ENCODE assay signal across 9 mouse cellular contexts in genomic region chr4:95303337-95303736, GRCm38 (mm10).
DNase-seq lines count a peak whose midpoint lies in the region; ATAC-seq and TF ChIP-seq lines count a peak whose summit lies in the region.
"Had no signal": no experiment of that assay in that cellular context is flagged by ENCODE, and none has a peak within 500 bp of the region (broad histone marks: within the 10 kb centered on the region; RNA-seq: fewer than 3 reads in every experiment).

No protein-coding gene starts in this region.

- H3K9ac ChIP-seq in forebrain, embryonic 15.5 days (replicated peaks) = no peak overlapping the region
- no peak overlapping the region for H3K9ac ChIP-seq in hindbrain, embryonic 11.5 days (ENCODE audit: low read depth, low read length)
- H3K9ac ChIP-seq: midbrain, embryonic 12.5 days had no signal

- H3K9me3 ChIP-seq in forebrain, embryonic 10.5 days = no peaks in the 10 kb centered on the region
- H3K9me3 ChIP-seq in forebrain, embryonic 15.5 days = no peaks in the 10 kb centered on the region
- H3K9me3 ChIP-seq in hindbrain, embryonic 11.5 days (ENCODE audit: control insufficient read depth, low read length) = no peaks in the 10 kb centered on the region
- H3K9me3 ChIP-seq: midbrain, embryonic 12.5 days had no signal

- H3K36me3 ChIP-seq in forebrain, embryonic 10.5 days (replicated peaks) = no peaks in the 10 kb centered on the region
- no peaks in the 10 kb centered on the region for H3K36me3 ChIP-seq in forebrain, embryonic 15.5 days
- H3K36me3 ChIP-seq in hindbrain, embryonic 11.5 days (ENCODE audit: control insufficient read depth, insufficient read depth, low read length) = no peaks in the 10 kb centered on the region
- H3K36me3 ChIP-seq: midbrain, embryonic 12.5 days had no signal

- 0 out of 2 replicates have a peak overlapping the region, but pooled peaks have one; percentile 56 for H3K27ac ChIP-seq in forebrain, embryonic 10.5 days
- H3K27ac ChIP-seq in forebrain, embryonic 15.5 days (replicated peaks) = no peak overlapping the region
- H3K27ac ChIP-seq in bone marrow macrophage, adult 2 months (ENCODE audit: insufficient read depth, low read depth, low read length) = peak overlapping the region; percentile 36
- no peak overlapping the region for H3K27ac ChIP-seq in hindbrain, embryonic 11.5 days (ENCODE audit: low read depth, low read length)
- H3K27ac ChIP-seq: midbrain, embryonic 12.5 days had no signal

- WGBS in forebrain, embryonic 10.5 days = 21% methylated on average over 2 of the region's 2 CpGs
- WGBS in forebrain, embryonic 15.5 days = 34% methylated on average over 2 of the region's 2 CpGs
- 44% methylated on average over 2 of the region's 2 CpGs for WGBS in hindbrain, embryonic 11.5 days

- no peak overlapping the region for H3K4me3 ChIP-seq in forebrain, embryonic 10.5 days
- no peak overlapping the region for H3K4me3 ChIP-seq in forebrain, embryonic 15.5 days
- H3K4me3 ChIP-seq in bone marrow macrophage, adult 2 months (ENCODE audit: insufficient read depth, low read length) = peak overlapping the region; percentile 6; the same call in 1 of the 2 replicates
- H3K4me3 ChIP-seq in hindbrain, embryonic 11.5 days (ENCODE audit: low read depth, low read length) = no peak overlapping the region
- H3K4me3 ChIP-seq: midbrain, embryonic 12.5 days had no signal

- no peak for DNase-seq in forebrain, embryonic 10.5 days (ENCODE audit: extremely low spot score, low spot score)
- peak; percentile 16 for DNase-seq in heart, postnatal 4 days
- DNase-seq in lung, postnatal 36 days = peak; percentile 51
- peak; percentile 36 for DNase-seq in thymus, postnatal 14 days
- DNase-seq in hindbrain, embryonic 11.5 days (ENCODE audit: low spot score) = no peak
- DNase-seq in cerebellum, adult 9-11 months = no peak

- ATAC-seq in forebrain, embryonic 15.5 days (replicated peaks) = no peak
- no peak for ATAC-seq in hindbrain, embryonic 11.5 days (ENCODE audit: low FRiP score)

- no peak for TF ChIP-seq POLR2A in bone marrow macrophage, adult 2 months (IDR thresholded peaks at IDR 0.05; ENCODE audit: borderline replicate concordance, low read depth, low read length)

- H3K4me1 ChIP-seq in forebrain, embryonic 10.5 days = peaks cover 9% of the 10 kb centered on the region
- peaks cover 10% of the 10 kb centered on the region; the same call in 1 of the 2 replicates for H3K4me1 ChIP-seq in forebrain, embryonic 15.5 days
- peaks cover 15% of the 10 kb centered on the region for H3K4me1 ChIP-seq in bone marrow macrophage, adult 2 months (ENCODE audit: control insufficient read depth, insufficient read depth, low read length)
- no peaks in the 10 kb centered on the region for H3K4me1 ChIP-seq in hindbrain, embryonic 11.5 days (replicated peaks; ENCODE audit: control insufficient read depth, insufficient read depth, low read length)
- H3K4me1 ChIP-seq: midbrain, embryonic 12.5 days had no signal

- no peak for TF ChIP-seq CTCF in bone marrow macrophage, adult 2 months (IDR thresholded peaks at IDR 0.05; ENCODE audit: low read depth, low read length)

- H3K4me2 ChIP-seq in forebrain, embryonic 15.5 days (replicated peaks) = no peak overlapping the region
- H3K4me2 ChIP-seq in hindbrain, embryonic 11.5 days (replicated peaks; ENCODE audit: low read depth, low read length) = no peak overlapping the region
- H3K4me2 ChIP-seq: midbrain, embryonic 12.5 days had no signal

- H3K27me3 ChIP-seq in forebrain, embryonic 10.5 days (ENCODE audit: poor library complexity, severe bottlenecking) = no peaks in the 10 kb centered on the region
- no peaks in the 10 kb centered on the region for H3K27me3 ChIP-seq in forebrain, embryonic 15.5 days
- H3K27me3 ChIP-seq in hindbrain, embryonic 11.5 days (ENCODE audit: control insufficient read depth, insufficient read depth, low read length) = no peaks in the 10 kb centered on the region
- H3K27me3 ChIP-seq: midbrain, embryonic 12.5 days had no signal

Comparison
In these comparisons a context has a peak if more than half of its experiments do, and no peak if none do; other contexts are left out.
1. H3K27ac ChIP-seq: peak in forebrain, embryonic 10.5 days (single experiment) and bone marrow macrophage, adult 2 months (single experiment); none in forebrain, embryonic 15.5 days (single experiment) and hindbrain, embryonic 11.5 days (single experiment).
2. DNase-seq: peak in heart, postnatal 4 days (single experiment), lung, postnatal 36 days (single experiment) and thymus, postnatal 14 days (single experiment); none in forebrain, embryonic 10.5 days (single experiment), hindbrain, embryonic 11.5 days (single experiment) and cerebellum, adult 9-11 months (single experiment).